Mouse (Mus musculus) limb, embryonic 10.5 days (tissue): Measurements from ENCODE around the gene Tipin. TPM values are rescaled to one million over a fixed set of nuclear protein-coding genes. Genes with fewer than 3 reads are reported as not detected.
"Not testable (repeated sequence)": the region's sequence is repeated elsewhere in the genome, so short reads cannot be mapped to it uniquely, and the experiment has no call there.

Experiments
- DNase-seq: peaks from one replicate; pipeline ENCODE4 v3.0.0-alpha.2; 2017; ENCODE audit warnings: low spot score
- H3K27ac ChIP-seq: fragments of 300-500 bp; sonication (generic); 2 replicates; pipeline ENCODE4 v1.5.1; 2016; ENCODE audit warnings: mild to moderate bottlenecking
- H3K27me3 ChIP-seq: fragments of 300-500 bp; sonication (generic); 2 replicates; pipeline ENCODE4 v1.6.1; 2016; ENCODE audit warnings: low read depth, mild to moderate bottlenecking; ENCODE audit not compliant: poor library complexity, severe bottlenecking
- H3K36me3 ChIP-seq: fragments of 300-500 bp; sonication (generic); 2 replicates; pipeline ENCODE4 v1.6.1; 2016; ENCODE audit warnings: mild to moderate bottlenecking, moderate library complexity
- H3K4me1 ChIP-seq: fragments of 300-500 bp; sonication (generic); 2 replicates; pipeline ENCODE4 v1.6.1; 2016
- H3K4me3 ChIP-seq: fragments of 300-500 bp; sonication (generic); 2 replicates; pipeline ENCODE4 v1.5.1; 2016; ENCODE audit warnings: mild to moderate bottlenecking, moderate library complexity
- H3K9me3 ChIP-seq: fragments of 300-500 bp; sonication (generic); replicated peaks from 2 replicates; pipeline ENCODE4 v1.6.1; 2016; ENCODE audit warnings: mild to moderate bottlenecking
- WGBS: fragments of 180-500 bp; shearing (Covaris S2); methylation state at CpG from one replicate; pipeline ENCODE4 v1.1.7; 2016; 5-methylcytosine and 5-hydroxymethylcytosine counted together
- polyA plus RNA-seq: library from polyadenylated mRNA; unstranded; fragments of >200 nt; fragmentation: Nextera tagmentation; extraction: Ambion mirVana; gene quantifications from 2 replicates; pipeline ENCODE4 v1.2.1, GENCODE M21; 2016

Tipin gene
- polyA plus RNA-seq, 1 experiment from 2014 or later: 299 TPM

DNA sequence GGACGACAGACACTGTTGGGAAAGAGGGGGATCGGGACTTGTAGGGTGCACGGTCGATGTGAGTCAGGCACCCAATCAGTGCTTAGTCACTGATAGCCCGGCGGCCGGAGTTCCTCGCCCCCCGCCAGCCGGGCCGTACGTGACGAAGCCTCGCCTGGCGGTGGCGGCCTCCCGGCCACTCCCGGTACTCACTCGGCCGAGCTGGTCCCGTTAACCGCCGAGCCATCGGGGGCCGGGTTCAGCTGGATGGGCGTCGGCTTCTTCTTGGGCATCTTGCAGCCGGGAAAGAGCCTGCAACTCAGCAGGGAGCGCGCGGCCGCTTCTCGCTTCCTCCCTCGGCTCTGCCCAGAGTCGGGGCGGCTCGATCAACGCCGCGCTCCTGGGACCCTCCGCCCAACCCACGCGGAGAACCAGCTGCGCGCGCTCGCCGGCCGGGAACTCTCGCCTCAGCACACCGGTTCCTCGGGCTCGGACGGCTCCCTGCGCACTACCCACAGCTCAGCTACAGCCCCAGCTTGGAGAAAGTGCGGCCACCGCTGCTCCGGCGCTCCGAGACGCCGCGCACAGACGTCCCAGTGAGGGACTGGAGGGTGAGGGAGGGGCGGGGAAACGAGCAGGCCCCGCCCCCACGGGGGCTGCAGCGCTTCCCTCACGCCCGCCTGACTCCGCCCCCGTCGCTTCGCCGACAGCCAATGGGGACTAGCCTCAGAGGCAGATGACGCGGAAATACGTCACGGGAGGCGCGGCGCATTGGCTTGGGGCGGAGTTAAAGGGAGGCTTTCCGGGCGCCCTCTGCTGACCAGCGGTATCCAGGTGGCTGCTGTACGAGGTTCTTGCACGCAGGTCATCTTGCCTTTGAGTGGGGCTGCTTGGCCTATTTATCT lies 28.1 kb upstream of the Tipin start, which contains the start of gene Map2k1:
Gene Map2k1 (minus strand): TSS at position 611 of the 884 bp plus-strand sequence.
- Histone ChIP-seq H3K9me3 (no peaks in the 10 kb centered on the region), H3K4me3 (peak within 1 kb of the TSS; percentile 80), H3K36me3 (peaks cover 13% of the 10 kb centered on the region), H3K4me1 (peaks cover 22% of the 10 kb centered on the region), H3K27me3 (no peaks in the 10 kb centered on the region), H3K27ac (peak within 1 kb of the TSS; percentile 94)
- WGBS: under 1% methylated on average over 87 of the region's 89 CpGs
- peak; percentile 100 for DNase-seq

DNA sequence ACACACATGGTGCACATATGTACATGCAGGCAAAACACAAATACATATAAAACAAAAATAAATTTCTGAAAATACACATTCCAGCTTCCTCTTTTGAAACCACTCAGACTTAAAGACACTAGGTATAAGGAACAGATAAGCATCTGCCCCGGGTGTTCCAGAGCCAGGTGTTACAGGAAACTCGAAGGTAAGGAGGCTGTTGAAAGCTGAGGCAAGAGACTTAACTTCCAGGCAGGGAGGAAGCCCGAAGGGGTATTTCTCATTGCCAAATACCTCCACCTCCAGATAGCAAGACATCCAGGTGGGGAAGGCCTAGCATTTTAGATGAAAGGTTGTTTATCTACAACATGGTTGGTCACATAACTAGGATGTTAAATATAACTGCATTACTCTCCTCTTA lies 26.0 kb upstream of the Tipin start:
- Histone ChIP-seq H3K27me3 (no peaks in the 10 kb centered on the region), H3K4me1 (peaks cover 19% of the 10 kb centered on the region), H3K4me3 (no peak overlapping the region), H3K27ac (no peak overlapping the region), H3K9me3 (no peaks in the 10 kb centered on the region), H3K36me3 (no peaks in the 10 kb centered on the region)
- WGBS: 80% methylated on average over 3 of the region's 3 CpGs
- DNase-seq: no peak

- peaks cover 18% of the 10 kb centered on the region for H3K4me1 ChIP-seq
- 93% methylated on average over 3 of the region's 3 CpGs for whole genome bisulfite sequencing
Measured at GRCm38 (mm10) chr9:64256204-64256603, 25.2 kb upstream of the Tipin start.

DNA sequence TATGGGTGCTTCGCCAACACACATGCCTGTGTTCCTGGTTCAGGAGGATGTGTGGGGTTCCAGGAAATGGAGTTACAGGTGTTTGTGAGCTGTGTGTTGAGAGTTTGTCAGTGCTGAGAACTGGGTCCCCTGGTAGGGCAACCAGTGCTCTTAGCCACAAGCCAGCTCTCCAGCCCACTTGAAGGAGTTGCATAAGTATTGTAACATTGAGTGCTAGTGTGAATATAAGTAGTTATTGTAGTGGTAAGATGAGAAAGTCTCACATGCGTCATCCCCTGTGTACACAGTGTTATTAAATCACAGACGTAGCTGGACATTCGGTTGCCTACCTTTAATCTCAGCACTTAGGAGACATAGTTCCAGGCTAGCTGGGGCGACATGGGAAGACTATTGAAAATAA lies 21.5 kb upstream of the Tipin start:
- DNase-seq: no peak
- 91% methylated on average over 5 of the region's 5 CpGs for WGBS

More at GRCm38 (mm10) chr9:64256204-64256603, 25.2 kb upstream of the Tipin start:
- no peaks in the 10 kb centered on the region for H3K9me3 ChIP-seq
- no peak overlapping the region for H3K4me3 ChIP-seq
- H3K36me3 ChIP-seq: no peaks in the 10 kb centered on the region
- no peak for DNase-seq
- no peaks in the 10 kb centered on the region for H3K27me3 ChIP-seq
- H3K27ac ChIP-seq: no peak overlapping the region

DNA sequence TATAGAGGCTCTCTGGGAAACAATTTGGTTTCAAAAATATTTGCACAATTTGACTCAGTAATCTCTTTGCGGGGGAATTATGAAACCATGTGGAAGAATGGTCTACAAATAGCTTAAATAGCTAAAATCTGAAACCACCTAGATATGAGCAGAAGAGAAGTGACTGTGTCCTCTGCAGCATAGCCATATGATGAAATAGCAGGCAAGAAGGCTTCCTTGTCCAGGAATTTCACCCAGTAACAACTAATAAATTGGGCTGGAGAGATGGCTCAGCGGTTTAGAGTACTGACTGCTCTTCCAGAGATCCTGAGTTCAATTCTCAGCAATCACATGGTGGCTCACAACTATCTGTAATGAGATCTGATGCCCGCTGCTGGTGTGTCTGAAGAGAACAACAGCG lies 20.4 kb upstream of the Tipin start:
- Histone ChIP-seq H3K27ac (no peak overlapping the region), H3K36me3 (no peaks in the 10 kb centered on the region), H3K9me3 (no peaks in the 10 kb centered on the region), H3K4me3 (no peak overlapping the region), H3K27me3 (no peaks in the 10 kb centered on the region), H3K4me1 (no peaks in the 10 kb centered on the region)
- WGBS: 91% methylated on average over 4 of the region's 4 CpGs
- DNase-seq: no peak

More for the DNA sequence above, 21.5 kb upstream of the Tipin start:
- no peak overlapping the region for H3K4me3 ChIP-seq
- no peaks in the 10 kb centered on the region for H3K27me3 ChIP-seq
- no peaks in the 10 kb centered on the region for H3K4me1 ChIP-seq
- H3K9me3 ChIP-seq: no peaks in the 10 kb centered on the region
- no peaks in the 10 kb centered on the region for H3K36me3 ChIP-seq
- no peak overlapping the region for H3K27ac ChIP-seq

- no peaks in the 10 kb centered on the region for H3K9me3 ChIP-seq
- H3K36me3 ChIP-seq: no peaks in the 10 kb centered on the region
- no peak overlapping the region for H3K4me3 ChIP-seq
- H3K4me1 ChIP-seq: no peaks in the 10 kb centered on the region
- DNase-seq: no peak
- H3K27ac ChIP-seq: no peak overlapping the region
- no peaks in the 10 kb centered on the region for H3K27me3 ChIP-seq
- WGBS: 38% methylated on average over 1 of the region's 1 CpGs
Measured at GRCm38 (mm10) chr9:64264813-64265212, 16.6 kb upstream of the Tipin start.

- Histone ChIP-seq H3K4me1 (no peaks in the 10 kb centered on the region), H3K27me3 (no peaks in the 10 kb centered on the region), H3K27ac (no peak overlapping the region), H3K36me3 (no peaks in the 10 kb centered on the region), H3K9me3 (no peaks in the 10 kb centered on the region), H3K4me3 (no peak overlapping the region)
- WGBS: 90% methylated on average over 1 of the region's 1 CpGs
- no peak for DNase-seq
Measured at GRCm38 (mm10) chr9:64267231-64267630, 14.2 kb upstream of the Tipin start.

- H3K9me3 ChIP-seq: no peaks in the 10 kb centered on the region
- no peaks in the 10 kb centered on the region for H3K36me3 ChIP-seq
- no peak overlapping the region for H3K27ac ChIP-seq
- H3K27me3 ChIP-seq: no peaks in the 10 kb centered on the region
- 91% methylated on average over 10 of the region's 10 CpGs for WGBS
- no peaks in the 10 kb centered on the region for H3K4me1 ChIP-seq
- H3K4me3 ChIP-seq: no peak overlapping the region
- no peak for DNase-seq
Measured at GRCm38 (mm10) chr9:64268196-64268595, 13.2 kb upstream of the Tipin start.

- H3K27ac ChIP-seq, H3K4me3 ChIP-seq, DNase-seq, H3K36me3 ChIP-seq, H3K4me1 ChIP-seq, H3K9me3 ChIP-seq, H3K27me3 ChIP-seq: not testable (repeated sequence)
- WGBS: 95% methylated on average over 8 of the region's 8 CpGs
Measured at GRCm38 (mm10) chr9:64268836-64269235, 12.5 kb upstream of the Tipin start.

GRCm38 (mm10) chr9:64271249-64271648 lies 10.1 kb upstream of the Tipin start:
- 72% methylated on average over 3 of the region's 3 CpGs for WGBS
- Histone ChIP-seq H3K36me3 (no peaks in the 10 kb centered on the region), H3K4me1 (no peaks in the 10 kb centered on the region), H3K4me3 (no peak overlapping the region), H3K27me3 (no peaks in the 10 kb centered on the region), H3K27ac (no peak overlapping the region), H3K9me3 (no peaks in the 10 kb centered on the region)
- no peak for DNase-seq

- 48% methylated on average over 7 of the region's 7 CpGs for WGBS
- H3K27ac ChIP-seq: no peak overlapping the region
- H3K36me3 ChIP-seq: no peaks in the 10 kb centered on the region
- no peaks in the 10 kb centered on the region for H3K4me1 ChIP-seq
- no peaks in the 10 kb centered on the region for H3K27me3 ChIP-seq
- H3K4me3 ChIP-seq: no peak overlapping the region
- no peaks in the 10 kb centered on the region for H3K9me3 ChIP-seq
- peak; percentile 54 for DNase-seq
Measured at GRCm38 (mm10) chr9:64272611-64273010, 8.8 kb upstream of the Tipin start.

- no peak overlapping the region for H3K4me3 ChIP-seq
- WGBS: 78% methylated on average over 4 of the region's 4 CpGs
- H3K27me3 ChIP-seq: no peaks in the 10 kb centered on the region
- no peaks in the 10 kb centered on the region for H3K36me3 ChIP-seq
- no peaks in the 10 kb centered on the region for H3K4me1 ChIP-seq
- no peak overlapping the region for H3K27ac ChIP-seq
- no peak for DNase-seq
- H3K9me3 ChIP-seq: no peaks in the 10 kb centered on the region
Measured at GRCm38 (mm10) chr9:64273757-64274156, 7.6 kb upstream of the Tipin start.

GRCm38 (mm10) chr9:64274291-64274690 lies 7.1 kb upstream of the Tipin start:
- no peaks in the 10 kb centered on the region for H3K27me3 ChIP-seq
- 82% methylated on average over 4 of the region's 4 CpGs for WGBS

More at GRCm38 (mm10) chr9:64274291-64274690, 7.1 kb upstream of the Tipin start:
- Histone ChIP-seq H3K4me1 (no peaks in the 10 kb centered on the region), H3K9me3 (no peaks in the 10 kb centered on the region), H3K36me3 (no peaks in the 10 kb centered on the region), H3K27ac (no peak overlapping the region), H3K4me3 (no peak overlapping the region)
- no peak for DNase-seq
